Mouse (Mus musculus): ENCODE data around the gene Ttc16. TPM values are rescaled to one million over a fixed set of nuclear protein-coding genes. Genes with fewer than 3 reads are reported as not detected.

The Ttc16 gene
- total RNA-seq (2023): 0.21 TPM

DNA sequence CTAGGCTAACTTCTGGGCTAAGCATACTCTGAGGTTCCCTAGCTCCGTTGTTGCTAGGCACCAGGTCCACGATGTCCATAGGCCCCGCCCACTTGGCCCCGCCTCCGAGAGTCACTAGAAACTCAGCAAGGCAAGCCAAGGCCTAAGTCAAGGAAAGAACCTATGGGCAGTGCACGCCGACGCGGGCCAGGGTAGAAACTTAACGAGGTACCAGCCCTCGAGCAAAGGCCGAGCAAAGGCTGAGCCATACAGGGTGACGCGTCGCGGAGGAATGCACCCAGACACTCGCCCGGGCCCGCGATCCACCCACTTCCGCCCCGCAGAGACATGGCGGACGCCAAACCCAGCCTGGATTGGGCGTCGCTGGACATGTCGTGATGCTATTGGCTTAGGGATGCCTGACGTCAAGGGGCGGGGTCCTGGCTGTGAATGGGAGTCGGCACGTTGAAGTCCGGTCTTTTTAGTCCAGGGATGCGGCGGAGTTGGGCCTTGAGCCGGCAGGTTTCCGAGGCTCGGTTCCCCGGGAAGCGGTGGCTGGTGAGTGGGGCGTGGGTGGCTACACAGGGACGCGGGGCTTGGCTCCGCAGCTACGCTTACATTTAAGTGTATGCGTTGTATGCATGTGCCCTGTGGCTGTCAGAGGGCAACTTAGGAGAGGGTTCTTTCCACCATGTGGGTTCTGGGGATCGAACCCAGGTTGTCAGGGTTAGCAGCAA lies at the start of gene Ttc16, which contains the start of gene Ptrh1:
Gene Ttc16 (minus strand): TSS at position 275 of the 716 bp plus-strand sequence.
Gene Ptrh1 (plus strand): TSS at position 428 of the 716 bp plus-strand sequence.

DNA sequence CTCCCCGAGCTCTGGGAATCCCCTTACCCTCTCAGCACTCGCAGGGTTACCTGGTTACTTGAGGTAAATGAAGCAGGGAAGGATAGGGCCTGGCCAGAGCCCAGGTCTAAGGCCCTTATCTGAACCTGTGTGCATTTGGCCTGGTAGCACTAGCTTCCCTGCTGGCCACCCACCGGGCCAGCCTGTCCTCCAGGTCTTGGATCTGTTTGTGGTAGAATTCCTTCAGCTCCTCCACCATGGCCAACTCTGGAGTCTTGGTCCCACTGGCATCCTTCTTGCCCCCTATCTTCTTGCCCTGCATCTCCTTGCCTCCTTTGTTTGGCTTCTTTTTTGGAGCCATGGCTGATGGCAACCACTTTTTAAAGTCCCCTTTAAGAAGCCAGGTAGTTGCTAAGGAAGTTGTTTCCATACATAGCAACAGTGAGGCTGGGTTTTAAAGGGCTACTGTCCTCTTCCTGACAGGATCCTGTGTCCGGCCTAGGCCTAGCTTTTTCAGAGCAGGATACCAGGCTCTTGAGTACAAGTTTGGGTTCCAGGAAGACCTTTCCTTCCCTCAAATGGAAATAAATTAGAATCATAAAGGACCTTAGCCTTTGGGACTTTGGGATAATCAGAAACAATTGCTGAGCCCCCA lies 8.7 kb upstream of the Ttc16 start, which contains the start of gene Cfap157:
Gene Cfap157 (minus strand): TSS at position 381 of the 634 bp plus-strand sequence.

DNA sequence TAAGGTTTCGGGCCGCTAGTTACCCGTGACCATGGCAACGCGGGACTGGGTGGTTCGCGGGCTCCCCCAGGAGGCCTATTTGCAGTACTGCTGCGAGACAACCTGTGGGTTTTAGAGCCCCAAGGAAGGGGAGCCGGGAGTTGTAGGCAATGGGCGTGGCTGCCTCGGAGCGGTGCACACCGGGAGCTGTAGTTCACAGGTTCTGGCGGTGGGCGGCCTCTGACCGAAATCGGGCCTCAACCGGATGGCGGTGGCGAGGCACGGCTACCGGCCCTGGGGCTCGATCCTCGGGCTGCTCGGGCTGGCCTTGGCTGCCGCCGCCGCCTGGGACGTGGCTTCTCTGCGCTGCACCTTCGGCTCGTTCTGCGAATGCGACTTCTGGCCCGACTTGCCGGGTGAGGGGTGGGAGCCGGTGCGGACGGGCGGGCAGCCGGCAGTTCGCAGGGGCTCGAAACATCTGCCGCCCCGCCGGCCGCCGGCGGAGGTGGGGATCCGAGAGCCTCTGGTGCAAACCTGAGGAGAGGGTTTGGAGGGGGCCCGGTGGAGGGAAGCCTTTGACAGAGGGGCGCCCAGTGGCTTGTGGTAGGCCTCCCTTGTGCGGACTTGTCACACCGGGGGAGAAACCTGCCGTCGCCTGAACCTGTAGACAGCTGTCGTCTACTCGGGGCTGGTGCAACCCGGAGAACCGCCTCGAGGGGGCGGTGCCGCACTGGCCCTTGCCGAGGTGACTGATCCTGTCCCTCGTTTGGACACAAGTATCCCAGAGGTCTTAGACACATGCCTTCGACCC lies 18.2 kb downstream of the Ttc16 start, which contains the start of gene Tor2a:
Gene Tor2a (plus strand): TSS at position 179 of the 790 bp plus-strand sequence.

DNA sequence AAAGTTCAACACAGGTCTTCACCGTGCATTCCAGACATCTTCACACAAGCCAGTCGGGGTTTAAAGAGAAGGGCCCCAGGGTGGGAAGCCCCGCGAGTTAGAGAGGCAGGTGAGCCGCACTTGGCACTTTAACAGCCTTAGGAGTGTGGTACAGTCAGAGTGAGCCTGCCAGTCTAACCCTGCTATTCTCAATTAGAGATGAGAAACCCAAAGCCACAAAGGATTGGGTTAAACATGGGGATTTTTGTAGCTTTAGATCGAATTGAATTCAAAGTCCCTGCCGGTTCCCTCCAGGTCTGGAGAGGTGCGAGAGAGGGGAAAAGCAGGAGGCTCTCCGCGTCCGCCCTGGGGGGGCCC lies 34.5 kb downstream of the Ttc16 start, which contains the start of gene 6330409D20Rik:
Gene 6330409D20Rik (minus strand): TSS at position 101 of the 357 bp plus-strand sequence.

DNA sequence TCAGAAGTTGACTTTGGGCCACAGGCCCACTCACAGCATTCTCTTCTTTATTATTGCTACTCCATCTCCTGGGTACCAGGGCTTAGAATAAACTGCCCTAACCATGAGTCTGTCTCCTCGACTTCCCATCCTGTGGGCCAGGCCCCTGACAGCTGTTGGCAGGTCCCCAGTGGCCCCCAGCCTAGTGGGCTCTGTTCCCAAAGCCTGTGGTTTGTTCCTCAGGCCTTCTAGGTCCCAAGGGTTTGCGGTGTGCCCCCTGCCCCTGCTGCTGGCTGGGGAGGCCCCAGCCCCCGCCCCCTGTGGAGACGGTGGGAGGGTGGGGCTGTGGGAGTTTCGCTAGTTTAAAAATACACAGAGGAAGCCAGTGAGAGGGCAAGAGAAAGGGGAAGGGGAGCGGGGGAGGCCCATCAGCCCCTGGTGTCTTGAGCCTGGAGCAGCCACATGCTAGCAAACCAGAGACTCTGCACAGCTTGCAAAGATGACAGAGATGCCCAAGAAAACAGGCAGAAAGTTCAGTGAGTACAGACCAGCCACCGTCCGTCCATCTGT lies 54.7 kb downstream of the Ttc16 start, which contains the start of gene Sh2d3c:
Gene Sh2d3c (plus strand): TSS at position 375 of the 549 bp plus-strand sequence.

DNA sequence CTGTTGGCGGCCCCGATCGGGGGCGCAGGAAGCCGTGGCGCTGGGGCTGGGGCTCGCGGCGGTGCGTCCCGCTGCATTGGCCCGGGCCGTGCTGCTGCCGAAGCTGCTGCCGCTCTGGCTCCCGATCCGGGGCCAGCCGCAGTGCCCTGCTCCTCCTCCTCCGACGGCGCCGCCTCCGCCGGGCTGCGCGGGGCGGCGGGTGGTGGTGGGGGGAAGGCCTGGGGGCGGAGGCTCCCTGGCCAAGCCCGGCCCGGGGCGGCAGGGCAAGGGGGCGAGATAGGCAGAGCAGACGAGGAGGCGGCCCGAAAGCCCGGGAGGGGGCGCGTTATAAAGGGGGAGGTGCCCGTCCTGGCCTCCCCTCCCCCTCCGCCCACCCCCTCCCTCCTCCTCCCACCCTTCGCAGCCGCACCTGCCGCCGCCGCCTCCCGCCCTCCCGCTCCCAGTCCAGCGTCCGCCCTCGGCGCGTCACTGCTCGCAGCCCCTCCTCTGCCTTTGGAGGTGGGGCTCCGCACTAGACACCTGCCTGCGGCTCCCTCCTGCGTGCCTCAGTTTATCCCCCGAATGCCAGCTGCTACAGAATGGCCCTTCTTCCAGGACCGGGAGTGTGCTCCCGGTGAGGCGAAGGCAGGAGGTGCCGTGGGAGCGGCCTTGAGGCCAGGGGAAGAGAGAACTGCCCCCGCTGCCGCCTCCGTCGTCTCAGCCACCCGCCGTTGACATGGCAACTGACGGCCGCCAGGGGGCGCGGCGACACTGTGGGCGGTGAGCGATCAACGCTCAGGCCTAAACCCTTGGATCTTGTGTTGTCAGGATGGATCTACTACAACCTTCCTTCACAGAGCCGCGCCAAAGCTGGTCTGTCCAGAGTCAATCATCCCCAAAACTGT lies 62.3 kb downstream of the Ttc16 start, which contains the start of gene Cdk9:
Gene Cdk9 (minus strand): TSS at position 143 of the 884 bp plus-strand sequence.

Other genes starting within 250 kb of the Ttc16 start
- 163 TPM for gene Fam102a, start 240.3 kb downstream of the Ttc16 start, total RNA-seq (2023)
- gene Dpm2, start 204.8 kb downstream of the Ttc16 start, total RNA-seq (2023): 50.7 TPM
- gene Pip5kl1, start 200.8 kb downstream of the Ttc16 start, total RNA-seq (2023): 0.76 TPM
- gene 9430097D07Rik, start 199.9 kb downstream of the Ttc16 start, total RNA-seq (2023): not detected
- gene St6galnac4, start 188.5 kb downstream of the Ttc16 start, total RNA-seq (2023): 18.8 TPM
- gene St6galnac6, start 175.9 kb downstream of the Ttc16 start, total RNA-seq (2023): 4.1 TPM
- not detected for gene Ak1, start 153.9 kb downstream of the Ttc16 start, total RNA-seq (2023)
- gene Eng, start 129.0 kb downstream of the Ttc16 start, total RNA-seq (2023): 3.4 TPM
- 26.7 TPM for gene Fpgs, start 71.5 kb downstream of the Ttc16 start, total RNA-seq (2023)
- 92.9 TPM for gene Cdk9, start 62.6 kb downstream of the Ttc16 start, total RNA-seq (2023)
- 81.0 TPM for gene Sh2d3c, start 54.6 kb downstream of the Ttc16 start, total RNA-seq (2023)
- gene 6330409D20Rik, start 34.6 kb downstream of the Ttc16 start, total RNA-seq (2023): not detected
- gene Tor2a, start 18.4 kb downstream of the Ttc16 start, total RNA-seq (2023): 26.4 TPM
- 3.8 TPM for gene Ptrh1, start 153 bp upstream of the Ttc16 start, total RNA-seq (2023)
- not detected for gene Cfap157, start 8.8 kb upstream of the Ttc16 start, total RNA-seq (2023)
- 1.3 TPM for gene Stxbp1, start 71.6 kb upstream of the Ttc16 start, total RNA-seq (2023)
- 0.67 TPM for gene Fam129b, start 100.5 kb upstream of the Ttc16 start, total RNA-seq (2023)
- 1,193 TPM for gene Rpl12, start 185.9 kb upstream of the Ttc16 start, total RNA-seq (2023)
- 13.2 TPM for gene Lrsam1, start 186.0 kb upstream of the Ttc16 start, total RNA-seq (2023)
- 5.8 TPM for gene Slc2a8, start 206.4 kb upstream of the Ttc16 start, total RNA-seq (2023)